Mouse (Mus musculus) gastrocnemius, postnatal 10 days (tissue): Measurements from ENCODE around the gene Dnpep. TPM values are rescaled to one million over a fixed set of nuclear protein-coding genes. Genes with fewer than 3 reads are reported as not detected.

Source experiments
- DNase-seq: peaks from one replicate; pipeline ENCODE4 v3.0.0; 2021; ENCODE audit warnings: mixed read lengths
- long read RNA-seq, 2 experiments: library from polyadenylated mRNA; stranded (forward); transcript quantifications; one replicate each; pipeline ENCODE4 v2.0.0; 2021
- total RNA-seq, 2 experiments: library from RNA; stranded (reverse); gene quantifications; 2 replicates each; pipeline ENCODE4 v1.2.3; 2021

Gene Dnpep
- total RNA-seq: 10 to 100 TPM; 51.0 to 53.8 TPM
- long read RNA-seq, experiment 1, transcript Dnpep-202 (15 exons, 1,571 nt): minor isoform, 5 of 87 reads
- long read RNA-seq, experiment 1, transcript Dnpep-201 (15 exons, 2,488 nt): major isoform, 63 of 87 reads
- long read RNA-seq, experiment 1, partial matches to known transcripts: 3 of 87 reads
- long read RNA-seq, experiment 1, other reads (novel, unspliced or antisense): 12 of 87 reads
- long read RNA-seq, experiment 2, transcript Dnpep-202 (15 exons, 1,571 nt): minor isoform, 10 of 125 reads
- long read RNA-seq, experiment 2, transcript Dnpep-201 (15 exons, 2,488 nt): major isoform, 94 of 125 reads
- long read RNA-seq, experiment 2, transcript Dnpep-209 (14 exons, 1,862 nt): minor isoform, 6 of 125 reads
- long read RNA-seq, experiment 2, partial matches to known transcripts: 6 of 125 reads
- long read RNA-seq, experiment 2, other reads (novel, unspliced or antisense): 8 of 125 reads

- DNase-seq: peak; percentile 100
Observed at GRCm38 (mm10) chr1:75317241-75318201, at the start of gene Dnpep. Gene Dnpep (minus strand): TSS chr1:75317990.

GRCm38 (mm10) chr1:75365510-75366137, 47.8 kb upstream of the Dnpep start:
- no peak for DNase-seq

GRCm38 (mm10) chr1:75363868-75364267, 46.1 kb upstream of the Dnpep start:
- DNase-seq: no peak

DNA sequence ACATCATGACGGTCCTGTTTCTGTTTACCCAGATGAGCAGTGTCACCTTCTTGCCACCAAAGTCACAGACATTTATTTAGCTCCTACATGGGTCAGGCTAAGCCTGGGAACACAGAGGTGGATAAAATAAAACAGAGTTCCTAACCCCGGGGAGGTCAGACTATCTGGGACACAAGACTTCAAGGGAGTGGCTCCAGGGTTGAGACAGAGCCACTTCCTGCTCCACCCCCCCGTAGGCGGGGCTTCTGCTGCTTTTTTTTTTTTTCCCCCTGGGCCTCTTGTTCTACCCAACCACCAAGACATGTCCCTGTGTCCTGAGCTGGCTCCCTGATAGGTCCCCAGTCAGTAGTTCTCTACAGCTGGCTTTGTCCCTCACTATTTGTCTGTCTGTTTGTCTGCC, 44.0 kb upstream of the Dnpep start:
- no peak for DNase-seq

DNA sequence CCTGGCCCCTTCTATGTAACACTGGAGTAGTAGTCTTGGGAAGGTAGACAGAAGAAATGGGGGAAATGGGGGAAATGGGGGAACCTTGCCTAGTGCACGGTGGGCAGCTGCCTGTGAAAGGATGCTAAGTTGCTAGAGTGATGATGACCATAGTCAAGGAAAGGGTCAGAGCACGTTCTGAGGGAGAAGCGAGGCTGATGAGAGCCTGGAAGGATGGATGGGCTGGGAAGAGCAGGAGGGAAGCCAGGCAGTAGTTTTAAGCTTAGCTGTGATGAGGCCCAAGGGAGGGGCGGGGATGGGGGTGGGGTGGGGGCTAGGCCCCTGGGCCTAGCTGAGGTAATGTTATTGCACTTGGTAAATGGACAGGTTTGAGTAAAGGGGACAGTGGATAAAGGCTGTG, 43.3 kb upstream of the Dnpep start:
- no peak for DNase-seq

GRCm38 (mm10) chr1:75360112-75361031, 42.6 kb upstream of the Dnpep start, which contains the start of gene Des:
Gene Des (plus strand): TSS chr1:75360329.
- peak; percentile 87 for DNase-seq

GRCm38 (mm10) chr1:75359346-75359745, 41.6 kb upstream of the Dnpep start:
- no peak for DNase-seq

DNA sequence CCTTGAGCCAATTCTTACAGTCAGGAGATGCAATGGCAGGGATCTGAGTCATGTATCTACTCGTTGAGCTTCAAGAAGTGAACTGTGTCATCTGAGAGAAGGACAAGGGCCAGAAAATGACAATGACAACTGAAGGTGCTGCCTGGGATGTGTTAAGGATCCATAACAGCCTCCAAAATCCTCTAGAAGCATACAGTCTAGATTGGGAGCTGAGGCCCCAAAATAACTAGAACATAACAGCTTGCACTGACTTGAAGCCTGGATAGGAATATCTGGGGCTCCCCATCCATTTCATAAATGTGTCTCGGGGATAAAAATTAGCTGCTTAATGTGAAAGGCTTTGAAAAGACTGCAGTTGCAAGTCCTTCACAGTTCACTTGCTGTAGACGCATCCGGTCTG, 40.2 kb upstream of the Dnpep start:
- DNase-seq: no peak

GRCm38 (mm10) chr1:75357261-75357660, 39.5 kb upstream of the Dnpep start:
- DNase-seq: peak; percentile 54

GRCm38 (mm10) chr1:75349275-75349674, 31.5 kb upstream of the Dnpep start:
- no peak for DNase-seq

DNA sequence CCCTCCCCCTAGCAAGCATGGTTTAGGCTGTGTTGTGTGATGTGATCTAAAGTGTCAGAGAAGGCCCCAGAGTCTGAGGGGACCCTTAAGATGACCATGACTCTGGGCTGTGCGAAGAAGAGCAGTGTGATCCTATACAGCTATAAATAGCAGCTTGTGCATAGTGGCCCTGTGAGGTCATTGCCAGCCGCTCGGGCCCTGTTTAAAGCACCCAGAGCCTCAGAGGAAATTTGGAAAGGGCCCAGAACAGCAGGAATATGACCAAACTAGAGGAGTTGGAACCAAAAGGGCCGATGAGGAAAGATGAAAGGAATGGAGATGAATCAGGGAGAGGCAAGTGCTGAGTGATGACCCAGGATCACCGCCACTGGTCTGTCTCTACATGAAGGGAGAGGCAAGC, 29.5 kb upstream of the Dnpep start:
- DNase-seq: no peak

DNA sequence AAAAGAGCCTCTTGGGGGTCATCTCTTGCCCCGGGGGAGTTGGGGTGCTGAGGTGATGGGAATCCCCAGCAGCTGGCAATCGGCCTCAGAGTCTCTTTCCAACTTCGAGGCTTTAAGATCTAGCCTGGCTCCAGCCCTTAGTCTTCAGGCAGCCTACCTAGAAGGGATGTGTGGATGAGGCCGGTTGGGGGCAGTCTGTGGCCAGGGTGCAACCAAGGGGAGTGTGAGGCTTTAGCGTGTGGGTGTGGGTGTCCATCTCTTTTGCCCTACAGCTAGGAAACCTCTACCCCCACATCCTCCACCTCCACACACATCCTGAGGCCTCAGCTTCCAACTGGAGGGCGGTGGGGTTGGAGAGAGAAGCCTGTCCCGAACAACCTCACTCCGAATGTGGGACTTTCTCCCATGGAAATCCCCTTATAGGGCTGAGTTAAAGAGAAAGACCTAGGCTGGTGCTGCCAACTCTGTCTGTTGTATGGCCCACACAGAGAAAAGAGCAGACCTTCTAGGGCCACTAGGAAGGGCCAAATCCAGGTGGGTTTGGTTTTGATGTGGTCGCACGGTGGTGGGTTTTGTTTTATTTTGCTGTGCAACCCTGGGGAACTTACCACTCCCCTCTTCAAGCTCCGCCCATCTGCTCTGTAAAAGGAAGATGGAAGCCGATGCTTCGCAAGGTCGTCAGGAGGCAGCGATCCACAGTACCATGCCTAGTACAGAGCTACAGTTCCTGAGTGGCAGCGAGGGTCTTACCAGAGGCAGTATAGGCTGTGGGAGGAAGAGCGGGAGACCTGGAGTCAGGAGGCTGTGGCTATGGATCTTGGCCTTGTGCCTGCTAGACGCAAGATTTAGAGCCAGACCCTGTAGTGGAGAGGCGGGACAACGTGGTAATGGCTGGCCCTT, 27.5 kb upstream of the Dnpep start:
- DNase-seq: peak; percentile 56

GRCm38 (mm10) chr1:75344291-75345035, 26.7 kb upstream of the Dnpep start:
- peak; percentile 59 for DNase-seq

GRCm38 (mm10) chr1:75342874-75343416, 25.2 kb upstream of the Dnpep start:
- DNase-seq: no peak

GRCm38 (mm10) chr1:75340519-75340918, 22.7 kb upstream of the Dnpep start:
- no peak for DNase-seq

- no peak for DNase-seq
Observed at GRCm38 (mm10) chr1:75339337-75339736, 21.5 kb upstream of the Dnpep start.

DNA sequence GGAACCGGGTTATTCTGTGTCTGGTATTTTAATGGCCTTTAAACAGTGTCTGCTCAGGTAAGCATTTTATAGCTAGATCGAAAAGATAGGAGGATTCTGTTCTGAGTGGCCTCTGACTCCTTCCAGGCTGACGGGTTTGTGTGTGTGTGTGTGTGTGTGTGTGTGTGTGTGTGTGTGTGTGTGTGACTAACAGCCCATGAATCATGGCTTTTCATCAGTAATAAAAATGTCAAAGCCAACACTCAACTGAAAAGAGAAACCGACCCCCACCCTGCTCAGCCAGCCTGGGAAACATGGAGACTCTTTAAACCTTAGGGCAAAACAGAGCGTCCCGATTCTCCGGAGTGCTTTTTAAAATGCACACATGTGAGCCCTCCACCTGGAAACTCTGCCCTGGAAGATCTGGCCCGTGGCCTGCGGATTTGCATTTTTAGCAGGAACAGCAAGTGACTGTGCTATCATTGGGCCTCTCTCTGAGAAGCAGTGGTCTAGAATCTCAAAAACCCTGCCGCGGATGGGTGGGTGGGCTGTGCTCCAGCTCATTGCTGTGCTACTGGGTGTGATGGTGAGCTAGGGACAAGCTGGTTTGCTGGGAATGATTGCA, 20.4 kb upstream of the Dnpep start:
- no peak for DNase-seq

- no peak for DNase-seq
Observed at GRCm38 (mm10) chr1:75337097-75337496, 19.3 kb upstream of the Dnpep start.

DNA sequence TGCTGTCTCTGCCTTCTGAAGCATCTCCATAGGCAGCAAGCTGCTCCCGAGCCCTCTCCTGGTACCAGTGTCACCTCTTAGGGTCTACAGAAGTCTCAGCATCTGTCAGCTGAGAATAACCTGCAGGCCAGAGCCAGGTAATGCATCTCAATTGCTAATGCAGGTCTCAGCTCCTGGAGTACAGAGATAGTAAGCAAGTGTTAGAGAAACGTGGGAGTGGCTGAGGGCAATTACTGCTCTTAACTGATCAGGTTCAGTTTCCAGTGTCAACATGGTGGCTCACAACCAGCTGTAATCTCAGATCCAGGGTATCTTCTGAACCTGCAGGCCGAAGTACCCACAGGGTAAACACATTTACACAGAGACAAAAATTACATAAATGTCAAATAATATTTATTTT, 18.7 kb upstream of the Dnpep start:
- no peak for DNase-seq
